ENCODE assay signal across 9 mouse cellular contexts in genomic region chr10:84371681-84372160, GRCm38 (mm10).
DNase-seq lines count a peak whose midpoint lies in the region; ATAC-seq lines count a peak whose summit lies in the region.
"Had no signal": no experiment of that assay in that cellular context is flagged by ENCODE, and none has a peak within 500 bp of the region (broad histone marks: within the 10 kb centered on the region; RNA-seq: fewer than 3 reads in every experiment).

No protein-coding gene starts in this region.

- peaks cover 45% of the 10 kb centered on the region for H3K36me3 ChIP-seq in forebrain, embryonic 10.5 days (replicated peaks)
- H3K36me3 ChIP-seq in limb, embryonic 15.5 days: peaks cover 28% of the 10 kb centered on the region

- peak overlapping the region; percentile 63; the same call in 1 of the 2 replicates for H3K27ac ChIP-seq in forebrain, embryonic 10.5 days
- H3K27ac ChIP-seq in limb, embryonic 15.5 days: peak overlapping the region; percentile 44
- H3K27ac ChIP-seq: stomach, embryonic 15.5 days had no signal

- ATAC-seq in limb, embryonic 15.5 days (ENCODE audit: insufficient number of reproducible peaks, low FRiP score, low TSS enrichment, low read depth): no peak

- no peak overlapping the region for H3K9ac ChIP-seq in limb, embryonic 15.5 days
- H3K9ac ChIP-seq: stomach, embryonic 15.5 days had no signal

- WGBS in forebrain, embryonic 10.5 days: 44% methylated on average over 10 of the region's 10 CpGs
- WGBS in limb, embryonic 15.5 days: 32% methylated on average over 10 of the region's 10 CpGs

- H3K4me2 ChIP-seq in limb, embryonic 15.5 days: no peak overlapping the region
- H3K4me2 ChIP-seq: stomach, embryonic 15.5 days had no signal

- H3K9me3 ChIP-seq in forebrain, embryonic 10.5 days: no peaks in the 10 kb centered on the region
- H3K9me3 ChIP-seq in limb, embryonic 15.5 days: no peaks in the 10 kb centered on the region
- H3K9me3 ChIP-seq: stomach, embryonic 15.5 days had no signal

- no peaks in the 10 kb centered on the region for H3K27me3 ChIP-seq in forebrain, embryonic 10.5 days (ENCODE audit: poor library complexity, severe bottlenecking)
- no peaks in the 10 kb centered on the region for H3K27me3 ChIP-seq in limb, embryonic 15.5 days
- H3K27me3 ChIP-seq: stomach, embryonic 15.5 days had no signal

- DNase-seq in heart, adult 11 months: peak; percentile 94
- DNase-seq in heart, postnatal 4 days: no peak
- DNase-seq in ZHBTc4 (ENCODE audit: low read depth, low spot score): peak; percentile 55
- no peak for DNase-seq in forebrain, embryonic 10.5 days (ENCODE audit: extremely low spot score, low spot score)
- no peak for DNase-seq in thymus, postnatal 4 days
- DNase-seq in frontal cortex, postnatal 10 days (ENCODE audit: low spot score in 2 of 2): no peak
- no peak for DNase-seq in lung, postnatal 14 days

- H3K4me1 ChIP-seq in forebrain, embryonic 10.5 days: peaks cover 26% of the 10 kb centered on the region
- peaks cover 15% of the 10 kb centered on the region for H3K4me1 ChIP-seq in limb, embryonic 15.5 days

- no peak overlapping the region for H3K4me3 ChIP-seq in forebrain, embryonic 10.5 days
- no peak overlapping the region for H3K4me3 ChIP-seq in limb, embryonic 15.5 days
- H3K4me3 ChIP-seq: stomach, embryonic 15.5 days had no signal

Comparison
In these comparisons a context has a peak if more than half of its experiments do, and no peak if none do; other contexts are left out.
1. DNase-seq: peak in heart, adult 11 months (single experiment) and ZHBTc4 (single experiment); none in heart, postnatal 4 days (single experiment), forebrain, embryonic 10.5 days (single experiment), thymus, postnatal 4 days (single experiment), frontal cortex, postnatal 10 days (0 of 2) and lung, postnatal 14 days (single experiment).